33 mouse cellular contexts compared by ENCODE assay signal in the genomic region with DNA sequence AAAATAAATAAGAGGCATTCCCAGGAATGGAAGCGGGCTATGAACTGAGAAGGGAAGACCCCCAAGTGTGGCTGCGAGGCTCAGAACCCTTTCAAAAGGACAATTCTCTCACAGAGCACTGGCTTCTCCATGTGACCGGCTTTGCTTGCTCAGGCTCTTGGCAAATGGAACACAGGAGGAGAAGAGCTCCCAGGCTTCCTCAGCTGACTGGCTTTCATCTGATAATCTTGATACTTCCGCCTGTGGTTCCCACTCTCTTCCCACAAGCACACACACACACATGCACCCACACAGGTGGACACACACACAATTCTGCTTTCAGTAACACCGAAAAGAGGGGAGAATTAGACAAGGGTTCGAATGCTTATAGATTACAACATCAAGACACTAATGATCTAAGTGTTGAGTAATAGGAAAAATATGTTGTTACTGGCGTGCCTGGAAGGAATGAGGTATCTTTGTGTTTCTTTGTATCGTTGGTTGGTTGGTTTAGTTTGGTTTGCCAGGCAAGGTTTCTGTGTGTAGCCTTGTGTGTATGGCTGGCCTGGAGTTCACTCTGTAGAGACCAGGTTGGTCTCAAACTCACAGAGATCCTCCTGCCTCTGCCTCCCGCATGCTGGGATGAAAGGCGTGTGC. TPM values are rescaled to one million over a fixed set of nuclear protein-coding genes. Genes with fewer than 3 reads are reported as not detected.
DNase-seq lines count a peak whose midpoint lies in the region; ATAC-seq and TF ChIP-seq lines count a peak whose summit lies in the region.
"Had no signal": no experiment of that assay in that cellular context is flagged by ENCODE, and none has a peak within 500 bp of the region (broad histone marks: within the 10 kb centered on the region; RNA-seq: fewer than 3 reads in every experiment).

No protein-coding gene starts in this region.

- no peaks in the 10 kb centered on the region for H3K79me2 ChIP-seq in C2C12 (ENCODE audit: control insufficient read depth, insufficient read depth)

- no peaks in the 10 kb centered on the region for H3K36me3 ChIP-seq in kidney, embryonic 15.5 days
- no peaks in the 10 kb centered on the region for H3K36me3 ChIP-seq in C2C12 (ENCODE audit: control insufficient read depth, insufficient read depth)
- H3K36me3 ChIP-seq in embryonic facial prominence, embryonic 15.5 days = no peaks in the 10 kb centered on the region
- H3K36me3 ChIP-seq: embryonic facial prominence, embryonic 13.5 days; heart, embryonic 10.5 days; heart, embryonic 15.5 days; hindbrain, embryonic 12.5 days; midbrain, embryonic 10.5 days; midbrain, embryonic 15.5 days; neural tube, embryonic 15.5 days had no signal

- no peaks in the 10 kb centered on the region for H3K4me1 ChIP-seq in kidney, embryonic 15.5 days
- H3K4me1 ChIP-seq in embryonic facial prominence, embryonic 15.5 days = 0 out of 2 replicates have a peak, but pooled peaks cover 5% of the 10 kb centered on the region
- H3K4me1 ChIP-seq: forebrain, embryonic 13.5 days; heart, embryonic 10.5 days; heart, embryonic 15.5 days; hindbrain, embryonic 12.5 days; midbrain, embryonic 10.5 days; midbrain, embryonic 15.5 days; neural tube, embryonic 15.5 days had no signal

- no peak for TF ChIP-seq CTCF in C2C12 (IDR thresholded peaks at IDR 0.05; ENCODE audit: control insufficient read depth, insufficient read depth, insufficient read length)

- no peaks in the 10 kb centered on the region for H3K27me3 ChIP-seq in kidney, embryonic 15.5 days
- H3K27me3 ChIP-seq in C2C12 (ENCODE audit: control insufficient read depth, insufficient read depth, insufficient read length) = no peaks in the 10 kb centered on the region
- H3K27me3 ChIP-seq in embryonic facial prominence, embryonic 15.5 days = no peaks in the 10 kb centered on the region
- H3K27me3 ChIP-seq: embryonic facial prominence, embryonic 13.5 days; forebrain, embryonic 13.5 days; heart, embryonic 15.5 days; hindbrain, embryonic 12.5 days; midbrain, embryonic 15.5 days; neural tube, embryonic 15.5 days had no signal

- no peak overlapping the region for H3K9ac ChIP-seq in kidney, embryonic 15.5 days
- H3K9ac ChIP-seq in embryonic facial prominence, embryonic 15.5 days = no peak overlapping the region
- H3K9ac ChIP-seq: embryonic facial prominence, embryonic 13.5 days; forebrain, embryonic 13.5 days; heart, embryonic 15.5 days; hindbrain, embryonic 12.5 days; liver, embryonic 14.5 days; midbrain, embryonic 15.5 days; neural tube, embryonic 15.5 days had no signal

- 82% methylated on average over 10 of the region's 10 CpGs for WGBS in kidney, embryonic 15.5 days
- 69% methylated on average over 10 of the region's 10 CpGs for WGBS in embryonic facial prominence, embryonic 15.5 days

- DNase-seq in kidney, postnatal 10 days = no peak
- peak; percentile 72 for DNase-seq in 3134 (ENCODE audit: extremely low read depth, insufficient read length, low spot score)
- DNase-seq in cerebellum, postnatal 25 days = no peak
- no peak for DNase-seq in adrenal gland, adult 18-20 months (ENCODE audit: low spot score in 2 of 2)
- DNase-seq: adrenal gland, adult 8-10 months; cerebellum, postnatal 14 days; gastrocnemius, postnatal 10 days; heart, postnatal 36 days; liver; lung, adult 2 months; right cerebral cortex, adult 18-20 months; spleen, adult 18-20 months; thymus, adult 2 months; thymus, postnatal 4 days had no signal

- no peak overlapping the region for H3K4me2 ChIP-seq in kidney, embryonic 15.5 days
- no peak overlapping the region for H3K4me2 ChIP-seq in embryonic facial prominence, embryonic 15.5 days (replicated peaks)
- H3K4me2 ChIP-seq: embryonic facial prominence, embryonic 13.5 days; forebrain, embryonic 13.5 days; heart, embryonic 15.5 days; hindbrain, embryonic 12.5 days; midbrain, embryonic 15.5 days; neural tube, embryonic 15.5 days had no signal

- H3K79me3 ChIP-seq in C2C12 (ENCODE audit: low read depth) = no peaks in the 10 kb centered on the region

- peak overlapping the region; percentile 64; the same call in 1 of the 2 replicates for H3K27ac ChIP-seq in kidney, embryonic 15.5 days
- H3K27ac ChIP-seq in embryonic facial prominence, embryonic 15.5 days (replicated peaks) = peak overlapping the region; percentile 51
- H3K27ac ChIP-seq: forebrain, embryonic 13.5 days; heart, embryonic 10.5 days; heart, embryonic 15.5 days; hindbrain, embryonic 12.5 days; hindbrain, postnatal 0 days; liver, embryonic 14.5 days; midbrain, embryonic 10.5 days; midbrain, embryonic 15.5 days; neural tube, embryonic 15.5 days had no signal

- no peak for ATAC-seq in kidney, embryonic 15.5 days (replicated peaks; ENCODE audit: low FRiP score)
- ATAC-seq in embryonic facial prominence, embryonic 15.5 days (ENCODE audit: insufficient number of reproducible peaks, low FRiP score, low TSS enrichment, low read depth) = no peak
- no peak for ATAC-seq in erythroid progenitor cell, adult 5-6 weeks (replicated peaks; ENCODE audit: low FRiP score, poor library complexity, severe bottlenecking)
- ATAC-seq: activated CD4-positive, CD25-positive, alpha-beta regulatory T cell, adult 4 months; forebrain, embryonic 13.5 days; hindbrain, postnatal 0 days; intestine, embryonic 16.5 days; midbrain, embryonic 15.5 days had no signal

- H3ac ChIP-seq in C2C12 (ENCODE audit: control insufficient read depth, insufficient read length, low read depth) = no peak overlapping the region

- H3K4me3 ChIP-seq in kidney, embryonic 15.5 days (replicated peaks) = no peak overlapping the region
- no peak overlapping the region for H3K4me3 ChIP-seq in C2C12 (ENCODE audit: insufficient read depth, poor library complexity, severe bottlenecking)
- H3K4me3 ChIP-seq in embryonic facial prominence, embryonic 15.5 days (replicated peaks) = no peak overlapping the region
- H3K4me3 ChIP-seq: embryonic facial prominence, embryonic 13.5 days; forebrain, embryonic 13.5 days; heart, embryonic 10.5 days; heart, embryonic 15.5 days; hindbrain, embryonic 12.5 days; midbrain, embryonic 10.5 days; midbrain, embryonic 15.5 days; neural tube, embryonic 15.5 days had no signal

- H3K9me3 ChIP-seq in kidney, embryonic 15.5 days (replicated peaks) = no peaks in the 10 kb centered on the region
- H3K9me3 ChIP-seq in embryonic facial prominence, embryonic 15.5 days (replicated peaks) = no peaks in the 10 kb centered on the region
- H3K9me3 ChIP-seq: embryonic facial prominence, embryonic 13.5 days; forebrain, embryonic 13.5 days; heart, embryonic 10.5 days; heart, embryonic 15.5 days; midbrain, embryonic 10.5 days; midbrain, embryonic 15.5 days; neural tube, embryonic 15.5 days had no signal

TF ChIP-seq in C2C12, 6 proteins besides CTCF, POLR2A, EP300 and RAD21:
- TF ChIP-seq USF1 (IDR thresholded peaks at IDR 0.05; ENCODE audit: low read depth) (no peak), CEBPB (IDR thresholded peaks at IDR 0.05; ENCODE audit: low read depth) (peak; percentile 31)

RNA-seq across cellular contexts. Expression of gene Aldh3a2, which starts 16.3 kb away (rescaled TPM):
- 32.2 and 34.7 TPM in 2 replicates for polyA plus RNA-seq in kidney, embryonic 15.5 days (2015; fragmentation: Nextera tagmentation; extraction: Ambion mirVana)
- 15.8 TPM for polyA plus RNA-seq in C2C12 (2012; fragmentation: generic; extraction: Trizol)
- polyA plus RNA-seq in embryonic facial prominence, embryonic 15.5 days (2015; fragmentation: Nextera tagmentation; extraction: Ambion mirVana) = 30.4 and 32.0 TPM in 2 replicates
- total RNA-seq in adrenal gland, adult 18-20 months (2021) = 10 to 100 TPM; 41.6 to 59.9 TPM
- 15.1 and 23.5 TPM in 2 replicates for total RNA-seq in erythroid progenitor cell, adult 5-6 weeks (2015; ENCODE audit: low replicate concordance)
- 6.4 and 8.2 TPM in 2 replicates for total RNA-seq in erythroid progenitor cell, adult 5-6 weeks (2017; ENCODE audit: low replicate concordance)

RNA-seq across cellular contexts. Expression of gene Slc47a2, which starts 59.1 kb away (rescaled TPM):
- polyA plus RNA-seq in kidney, embryonic 15.5 days (2015; fragmentation: Nextera tagmentation; extraction: Ambion mirVana) = not detected in 2 replicates
- polyA plus RNA-seq in C2C12 (2012; fragmentation: generic; extraction: Trizol) = not detected
- 0.20 and 0.51 TPM in 2 replicates for polyA plus RNA-seq in embryonic facial prominence, embryonic 15.5 days (2015; fragmentation: Nextera tagmentation; extraction: Ambion mirVana)
- total RNA-seq in adrenal gland, adult 18-20 months (2021) = not detected
- total RNA-seq in erythroid progenitor cell, adult 5-6 weeks (2015; ENCODE audit: low replicate concordance) = not detected in 2 replicates
- total RNA-seq in erythroid progenitor cell, adult 5-6 weeks (2017; ENCODE audit: low replicate concordance) = not detected in 2 replicates
- total RNA-seq: adrenal gland, adult 8-10 months; gastrocnemius, postnatal 10 days; granulocyte monocyte progenitor cell, adult 5-6 weeks; heart, postnatal 36 days; megakaryocyte progenitor cell, adult 5-6 weeks had no signal
- polyA plus RNA-seq: activated CD4-positive, CD25-positive, alpha-beta regulatory T cell, adult 4 months; embryonic facial prominence, embryonic 13.5 days; forebrain, embryonic 13.5 days; heart, embryonic 10.5 days; hindbrain, embryonic 12.5 days; intestine, embryonic 16.5 days; midbrain, embryonic 10.5 days; midbrain, embryonic 15.5 days; neural tube, embryonic 15.5 days; stomach, embryonic 16.5 days had no signal
